Mouse (Mus musculus): Measurements from ENCODE around the gene A030003K21Rik. TPM values are rescaled to one million over a fixed set of nuclear protein-coding genes. Genes with fewer than 3 reads are reported as not detected.

The A030003K21Rik gene
- not detected in 2 replicates for polyA plus RNA-seq (2015; fragmentation: Nextera tagmentation; extraction: Ambion mirVana)

GRCm38 (mm10) chr1:82943295-82943694 is at the start of gene A030003K21Rik:
Gene A030003K21Rik (minus strand): TSS chr1:82943388.

GRCm38 (mm10) chr1:82959870-82960385 is 16.7 kb upstream of the A030003K21Rik start, which contains the start of gene Gm47955:
Gene Gm47955 (plus strand): TSS chr1:82960286.

GRCm38 (mm10) chr1:82955913-82956312 is 12.7 kb upstream of the A030003K21Rik start, which contains the start of gene Gm7544:
Gene Gm7544 (minus strand): TSS chr1:82956013.

GRCm38 (mm10) chr1:82931326-82931725 is 11.9 kb downstream of the A030003K21Rik start, which contains the start of gene Gm6217:
Gene Gm6217 (minus strand): TSS chr1:82931399.

GRCm38 (mm10) chr1:82924650-82925049 is 18.5 kb downstream of the A030003K21Rik start, which contains the start of gene A030014E15Rik:
Gene A030014E15Rik (plus strand): TSS chr1:82924917.

GRCm38 (mm10) chr1:82913025-82913424 is 30.2 kb downstream of the A030003K21Rik start, which contains the start of gene A030005L19Rik:
Gene A030005L19Rik (plus strand): TSS chr1:82913325.

Other genes starting within 250 kb of the A030003K21Rik start
- 182 and 194 TPM in 2 replicates for gene Mff, start 218.5 kb downstream of the A030003K21Rik start, polyA plus RNA-seq (2015; fragmentation: Nextera tagmentation; extraction: Ambion mirVana)
- 0.22 TPM in 1 of 2 replicates, not detected in the other for gene Tm4sf20, start 174.9 kb downstream of the A030003K21Rik start, polyA plus RNA-seq (2015; fragmentation: Nextera tagmentation; extraction: Ambion mirVana)
- gene Gm47791, start 172.1 kb downstream of the A030003K21Rik start, polyA plus RNA-seq (2015; fragmentation: Nextera tagmentation; extraction: Ambion mirVana) = not detected in 2 replicates
- 22.7 and 31.2 TPM in 2 replicates for gene Agfg1, start 103.9 kb downstream of the A030003K21Rik start, polyA plus RNA-seq (2015; fragmentation: Nextera tagmentation; extraction: Ambion mirVana)
- gene A030005L19Rik, start 30.1 kb downstream of the A030003K21Rik start, polyA plus RNA-seq (2015; fragmentation: Nextera tagmentation; extraction: Ambion mirVana) = not detected in 2 replicates
- not detected in 2 replicates for gene A030014E15Rik, start 18.5 kb downstream of the A030003K21Rik start, polyA plus RNA-seq (2015; fragmentation: Nextera tagmentation; extraction: Ambion mirVana)
- gene Gm6217, start 12.0 kb downstream of the A030003K21Rik start, polyA plus RNA-seq (2015; fragmentation: Nextera tagmentation; extraction: Ambion mirVana) = not detected in 2 replicates
- gene Gm7544, start 12.6 kb upstream of the A030003K21Rik start, polyA plus RNA-seq (2015; fragmentation: Nextera tagmentation; extraction: Ambion mirVana) = not detected in 2 replicates
- not detected in 2 replicates for gene Gm47955, start 16.9 kb upstream of the A030003K21Rik start, polyA plus RNA-seq (2015; fragmentation: Nextera tagmentation; extraction: Ambion mirVana)
- gene Gm47959, start 57.2 kb upstream of the A030003K21Rik start, polyA plus RNA-seq (2015; fragmentation: Nextera tagmentation; extraction: Ambion mirVana) = not detected in 2 replicates
- 0.61 and 0.86 TPM in 2 replicates for gene Slc19a3, start 95.1 kb upstream of the A030003K21Rik start, polyA plus RNA-seq (2015; fragmentation: Nextera tagmentation; extraction: Ambion mirVana)
- not detected in 2 replicates for gene Krtap28-10, start 99.1 kb upstream of the A030003K21Rik start, polyA plus RNA-seq (2015; fragmentation: Nextera tagmentation; extraction: Ambion mirVana)
- gene Gm47969, start 101.5 kb upstream of the A030003K21Rik start, polyA plus RNA-seq (2015; fragmentation: Nextera tagmentation; extraction: Ambion mirVana) = not detected in 2 replicates
- gene A030005K14Rik, start 116.0 kb upstream of the A030003K21Rik start, polyA plus RNA-seq (2015; fragmentation: Nextera tagmentation; extraction: Ambion mirVana) = not detected in 2 replicates
- gene Krtap28-13, start 117.5 kb upstream of the A030003K21Rik start, polyA plus RNA-seq (2015; fragmentation: Nextera tagmentation; extraction: Ambion mirVana) = not detected in 2 replicates
- not detected in 2 replicates for gene Ccl20, start 173.4 kb upstream of the A030003K21Rik start, polyA plus RNA-seq (2015; fragmentation: Nextera tagmentation; extraction: Ambion mirVana)
- gene Daw1, start 216.4 kb upstream of the A030003K21Rik start, polyA plus RNA-seq (2015; fragmentation: Nextera tagmentation; extraction: Ambion mirVana) = 0.17 TPM in 1 of 2 replicates, not detected in the other

Measured in urinary bladder, postnatal 0 days (tissue).